Mouse (Mus musculus) embryonic fibroblast, embryonic 13.5 days (primary cell): ENCODE measurements at regions not wholly inside any gene's neighbourhood (a gene's known extent, or its start where the extent isn't known, plus 50 kb on each side); places are given as distances from the start of the nearest gene placed in this dataset.

Experiments used
- H3K27ac ChIP-seq: 2 replicates; pipeline ENCODE4 v1.5.1; 2012; ENCODE audit warnings: low read length, control low read depth, inconsistent platforms; ENCODE audit not compliant: insufficient read depth
- H3K4me1 ChIP-seq: 2 replicates; pipeline ENCODE4 v1.6.1; 2011; ENCODE audit warnings: low read length; ENCODE audit not compliant: control insufficient read depth, insufficient read depth
- H3K4me3 ChIP-seq: 2 replicates; pipeline ENCODE4 v1.5.1; 2011; ENCODE audit warnings: mild to moderate bottlenecking, control low read depth, low read length; ENCODE audit not compliant: insufficient read depth
- CTCF ChIP-seq: IDR thresholded peaks from 2 replicates; pipeline ENCODE4 v1.5.1; 2011; ENCODE audit warnings: mild to moderate bottlenecking, control low read depth, low read length, moderate library complexity, borderline replicate concordance; ENCODE audit not compliant: insufficient read depth
- POLR2A ChIP-seq: IDR thresholded peaks from 2 replicates; pipeline ENCODE4 v1.6.1; 2011; ENCODE audit warnings: low read depth, mild to moderate bottlenecking, control low read depth, low read length, moderate library complexity

GRCm38 (mm10) chr1:168924100-168924815 lies 492.2 kb upstream of the Pbx1 start:
- no peak for TF ChIP-seq POLR2A
- no peak for TF ChIP-seq CTCF

GRCm38 (mm10) chr1:168918331-168919076 lies 486.4 kb upstream of the Pbx1 start:
- no peak for TF ChIP-seq CTCF
- Histone ChIP-seq H3K27ac (no peak overlapping the region), H3K4me1 (no peaks in the 10 kb centered on the region), H3K4me3 (no peak overlapping the region)

More at GRCm38 (mm10) chr1:168924100-168924815, 492.2 kb upstream of the Pbx1 start:
- H3K27ac ChIP-seq = no peak overlapping the region
- H3K4me3 ChIP-seq = no peak overlapping the region
- no peaks in the 10 kb centered on the region for H3K4me1 ChIP-seq

- Histone ChIP-seq H3K4me3 (no peak overlapping the region), H3K4me1 (no peaks in the 10 kb centered on the region), H3K27ac (no peak overlapping the region)
- TF ChIP-seq POLR2A = no peak
- TF ChIP-seq CTCF = no peak
Measured at GRCm38 (mm10) chr1:168908684-168909175, 476.7 kb upstream of the Pbx1 start.

GRCm38 (mm10) chr1:168908192-168908591 lies 476.1 kb upstream of the Pbx1 start:
- Histone ChIP-seq H3K27ac (no peak overlapping the region), H3K4me3 (no peak overlapping the region), H3K4me1 (no peaks in the 10 kb centered on the region)
- TF ChIP-seq CTCF (no peak), POLR2A (no peak)

GRCm38 (mm10) chr1:168898483-168898882 lies 466.4 kb upstream of the Pbx1 start:
- H3K27ac ChIP-seq = no peak overlapping the region
- no peaks in the 10 kb centered on the region for H3K4me1 ChIP-seq
- H3K4me3 ChIP-seq = no peak overlapping the region
- TF ChIP-seq POLR2A (no peak), CTCF (no peak)

- no peak overlapping the region for H3K27ac ChIP-seq
- no peak for TF ChIP-seq POLR2A
- TF ChIP-seq CTCF = no peak
- H3K4me1 ChIP-seq = no peaks in the 10 kb centered on the region
- no peak overlapping the region for H3K4me3 ChIP-seq
Measured at GRCm38 (mm10) chr1:168861577-168861976, 429.5 kb upstream of the Pbx1 start.

GRCm38 (mm10) chr1:168823184-168823583 lies 391.1 kb upstream of the Pbx1 start:
- H3K4me1 ChIP-seq = no peaks in the 10 kb centered on the region
- H3K4me3 ChIP-seq = no peak overlapping the region
- H3K27ac ChIP-seq = no peak overlapping the region
- TF ChIP-seq POLR2A = no peak
- TF ChIP-seq CTCF = no peak

GRCm38 (mm10) chr1:168818381-168818780 lies 386.3 kb upstream of the Pbx1 start:
- Histone ChIP-seq H3K27ac (no peak overlapping the region), H3K4me1 (no peaks in the 10 kb centered on the region), H3K4me3 (no peak overlapping the region)
- TF ChIP-seq CTCF (no peak), POLR2A (no peak)

- TF ChIP-seq POLR2A (no peak), CTCF (no peak)
- H3K27ac ChIP-seq = no peak overlapping the region
- H3K4me3 ChIP-seq = no peak overlapping the region
- H3K4me1 ChIP-seq = no peaks in the 10 kb centered on the region
Measured at GRCm38 (mm10) chr1:168807084-168807483, 375.0 kb upstream of the Pbx1 start.

- H3K27ac ChIP-seq = no peak overlapping the region
- TF ChIP-seq CTCF = no peak
- no peak for TF ChIP-seq POLR2A
- H3K4me3 ChIP-seq = no peak overlapping the region
- H3K4me1 ChIP-seq = no peaks in the 10 kb centered on the region
Measured at GRCm38 (mm10) chr1:168805442-168805841, 373.4 kb upstream of the Pbx1 start.

- H3K27ac ChIP-seq = no peak overlapping the region
- TF ChIP-seq POLR2A (no peak), CTCF (no peak)
- H3K4me3 ChIP-seq = no peak overlapping the region
Measured at GRCm38 (mm10) chr1:168801046-168801445, 369.0 kb upstream of the Pbx1 start.

More at GRCm38 (mm10) chr1:168801046-168801445, 369.0 kb upstream of the Pbx1 start:
- H3K4me1 ChIP-seq = no peaks in the 10 kb centered on the region
